Mouse (Mus musculus): ENCODE measurements around the gene Tssk2.
A peak's percentile ranks its signal among the peaks of the same experiment; 100 is the strongest.

Tssk2 gene

GRCm38 (mm10) chr16:17898462-17898861 is at the start of gene Tssk2, which contains the start of gene Dgcr2:
Tssk2 (plus strand) TSS chr16:17898637.
Dgcr2 (minus strand) TSS chr16:17898562.
- DNase-seq (ENCODE audit: low spot score), result no peak

GRCm38 (mm10) chr16:17848928-17849327 is 49.5 kb upstream of the Tssk2 start:
- no peak for DNase-seq (ENCODE audit: low spot score)

- no peak for DNase-seq (ENCODE audit: low spot score)
Measured at GRCm38 (mm10) chr16:17849486-17849885, 49.0 kb upstream of the Tssk2 start.

GRCm38 (mm10) chr16:17851331-17851730 is 47.1 kb upstream of the Tssk2 start:
- no peak for DNase-seq (ENCODE audit: low spot score)

GRCm38 (mm10) chr16:17851860-17852259 is 46.6 kb upstream of the Tssk2 start:
- DNase-seq (ENCODE audit: low spot score), result no peak

GRCm38 (mm10) chr16:17853263-17853662 is 45.2 kb upstream of the Tssk2 start:
- DNase-seq (ENCODE audit: low spot score), result no peak

- no peak for DNase-seq (ENCODE audit: low spot score)
Measured at GRCm38 (mm10) chr16:17857157-17857556, 41.3 kb upstream of the Tssk2 start.

- DNase-seq (ENCODE audit: low spot score), result no peak
Measured at GRCm38 (mm10) chr16:17858592-17858991, 39.8 kb upstream of the Tssk2 start.

GRCm38 (mm10) chr16:17865293-17865692 is 33.1 kb upstream of the Tssk2 start:
- no peak for DNase-seq (ENCODE audit: low spot score)

GRCm38 (mm10) chr16:17865770-17866169 is 32.7 kb upstream of the Tssk2 start:
- DNase-seq (ENCODE audit: low spot score), result no peak

GRCm38 (mm10) chr16:17871248-17871647 is 27.2 kb upstream of the Tssk2 start:
- DNase-seq (ENCODE audit: low spot score), result no peak

GRCm38 (mm10) chr16:17872995-17873394 is 25.4 kb upstream of the Tssk2 start:
- no peak for DNase-seq (ENCODE audit: low spot score)

GRCm38 (mm10) chr16:17875174-17875573 is 23.3 kb upstream of the Tssk2 start:
- DNase-seq (ENCODE audit: low spot score), result no peak

GRCm38 (mm10) chr16:17876096-17876495 is 22.3 kb upstream of the Tssk2 start:
- no peak for DNase-seq (ENCODE audit: low spot score)

GRCm38 (mm10) chr16:17879571-17879970 is 18.9 kb upstream of the Tssk2 start:
- no peak for DNase-seq (ENCODE audit: low spot score)

GRCm38 (mm10) chr16:17882196-17882595 is 16.2 kb upstream of the Tssk2 start:
- no peak for DNase-seq (ENCODE audit: low spot score)

GRCm38 (mm10) chr16:17884116-17884515 is 14.3 kb upstream of the Tssk2 start:
- no peak for DNase-seq (ENCODE audit: low spot score)

GRCm38 (mm10) chr16:17889689-17890341 is 8.6 kb upstream of the Tssk2 start:
- DNase-seq (ENCODE audit: low spot score), result no peak

GRCm38 (mm10) chr16:17890342-17890727 is 8.1 kb upstream of the Tssk2 start:
- no peak for DNase-seq (ENCODE audit: low spot score)

GRCm38 (mm10) chr16:17890917-17891566 is 7.4 kb upstream of the Tssk2 start:
- peak; percentile 70 for DNase-seq (ENCODE audit: low spot score)

GRCm38 (mm10) chr16:17891567-17891959 is 6.9 kb upstream of the Tssk2 start, which contains the start of gene Gm20518:
Gm20518 (minus strand) TSS chr16:17891671.
- DNase-seq (ENCODE audit: low spot score), result peak; percentile 98

GRCm38 (mm10) chr16:17892606-17893005 is 5.8 kb upstream of the Tssk2 start:
- peak; percentile 46 for DNase-seq (ENCODE audit: low spot score)

GRCm38 (mm10) chr16:17893923-17894322 is 4.5 kb upstream of the Tssk2 start, which contains the start of gene Tssk1:
Tssk1 (plus strand) TSS chr16:17894223.
- DNase-seq (ENCODE audit: low spot score), result no peak

- DNase-seq (ENCODE audit: low spot score), result no peak
Measured at GRCm38 (mm10) chr16:17896091-17896490, 2.3 kb upstream of the Tssk2 start.
